In the genomic region with DNA sequence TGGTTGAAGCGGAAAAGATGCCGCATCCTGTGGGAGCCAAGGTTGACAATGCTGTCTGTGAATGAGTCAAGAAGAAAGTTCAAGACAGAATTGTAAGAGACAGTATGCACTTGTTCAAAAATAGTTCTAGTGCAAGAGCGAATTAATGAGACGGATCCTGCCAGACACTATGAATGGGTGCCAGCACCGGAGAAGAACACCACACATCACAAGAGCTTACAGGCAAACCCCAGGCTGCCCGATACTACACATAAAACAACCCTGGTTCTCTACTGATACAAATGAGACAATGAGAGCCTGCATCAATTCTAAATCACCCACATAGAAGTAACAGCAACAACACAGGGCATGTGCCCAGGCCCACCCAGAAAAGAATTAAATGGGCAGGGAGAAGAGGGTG, we compare ENCODE assay signal across 16 mouse cellular contexts. TPM values are rescaled to one million over a fixed set of nuclear protein-coding genes. Genes with fewer than 3 reads are reported as not detected.
"Had no signal": no experiment of that assay in that cellular context is flagged by ENCODE, and none has a peak within 500 bp of the region (broad histone marks: within the 10 kb centered on the region; RNA-seq: fewer than 3 reads in every experiment).

No protein-coding gene starts in this region.

- DNase-seq: gastrocnemius, postnatal 25 days; heart, adult 2 months; heart, postnatal 10 days; heart, postnatal 4 days; kidney, adult 18-20 months; kidney, adult 8-10 months; kidney, postnatal 10 days; kidney, postnatal 25 days; kidney, postnatal 4 days; liver; liver, embryonic 13.5 days had no signal

- ATAC-seq: hindbrain, embryonic 16.5 days; inflammation-experienced regulatory T-cells, adult 6 months; intestine, embryonic 15.5 days; intestine, postnatal 0 days had no signal

RNA-seq across cellular contexts. Expression of a gene that starts 8.0 kb away (rescaled TPM):
- total RNA-seq: granulocyte monocyte progenitor cell, adult 5-6 weeks had no signal
